Mouse (Mus musculus) myocyte (in vitro differentiated cells): ENCODE results near the gene Wsb1. TPM values are rescaled to one million over a fixed set of nuclear protein-coding genes. Genes with fewer than 3 reads are reported as not detected.

Experiments used
- H3K27me3 ChIP-seq: one replicate; pipeline ENCODE4 v1.6.1; 2011; ENCODE audit not compliant: control insufficient read depth, insufficient read depth, insufficient read length
- H3K36me3 ChIP-seq: one replicate; pipeline ENCODE4 v1.6.1; 2011; ENCODE audit not compliant: control insufficient read depth, insufficient read depth
- H3K4me2 ChIP-seq: one replicate; pipeline ENCODE4 v1.6.1; 2011; ENCODE audit warnings: low read depth, control low read depth
- H3K4me3 ChIP-seq: one replicate; pipeline ENCODE4 v1.5.1; 2011; ENCODE audit warnings: mild to moderate bottlenecking, control low read depth, moderate library complexity
- H3K79me2 ChIP-seq: one replicate; pipeline ENCODE4 v1.6.1; 2011; ENCODE audit not compliant: control insufficient read depth, insufficient read depth
- H3ac ChIP-seq: one replicate; pipeline ENCODE4 v1.6.1; 2011; ENCODE audit not compliant: control insufficient read depth, insufficient read length
- CEBPB ChIP-seq: IDR thresholded peaks from 2 replicates; pipeline ENCODE4 v1.6.1; 2011; ENCODE audit warnings: mild to moderate bottlenecking, moderate library complexity; ENCODE audit not compliant: poor library complexity, insufficient read depth, severe bottlenecking
- E2F4 ChIP-seq: IDR thresholded peaks from one replicate; pipeline ENCODE4 v1.6.1; 2011; ENCODE audit warnings: mild to moderate bottlenecking, control low read depth, moderate library complexity; ENCODE audit not compliant: insufficient read depth
- MAX ChIP-seq: IDR thresholded peaks from one replicate; pipeline ENCODE4 v1.6.1; 2011; ENCODE audit warnings: low read depth, mild to moderate bottlenecking, control low read depth
- MYOD1 ChIP-seq, 3 experiments: IDR thresholded peaks; one replicate each; pipeline ENCODE4 v1.6.1; 2011; ENCODE audit warnings: control low read depth in 2 of 3, low read depth in 2 of 3, mild to moderate bottlenecking in 2 of 3, moderate library complexity in 1 of 3; ENCODE audit not compliant: insufficient read length in 2 of 3, control insufficient read depth in 1 of 3
- MYOG ChIP-seq, 3 experiments: IDR thresholded peaks; one replicate each; pipeline ENCODE4 v1.6.1; 2011; ENCODE audit warnings: control low read depth in 2 of 3, low read depth in 2 of 3, mild to moderate bottlenecking in 2 of 3; ENCODE audit not compliant: insufficient read length in 2 of 3, control insufficient read depth in 1 of 3, insufficient read depth in 1 of 3
- POLR2A ChIP-seq: IDR thresholded peaks from one replicate; pipeline ENCODE4 v1.6.1; 2011; ENCODE audit warnings: low read depth, mild to moderate bottlenecking, control low read depth, moderate library complexity; ENCODE audit not compliant: insufficient read length
- POLR2AphosphoS2 ChIP-seq: IDR thresholded peaks from one replicate; pipeline ENCODE4 v1.6.1; 2011; ENCODE audit warnings: low read depth, control low read depth; ENCODE audit not compliant: insufficient read length
- REST ChIP-seq: IDR thresholded peaks from one replicate; pipeline ENCODE4 v1.6.1; 2011; ENCODE audit warnings: mild to moderate bottlenecking, control low read depth, moderate library complexity; ENCODE audit not compliant: insufficient read depth, insufficient read length
- SRF ChIP-seq: IDR thresholded peaks from one replicate; pipeline ENCODE4 v1.6.1; 2011; ENCODE audit warnings: low read depth; ENCODE audit not compliant: control insufficient read depth, insufficient read length
- TCF12 ChIP-seq: IDR thresholded peaks from one replicate; pipeline ENCODE4 v1.6.1; 2011; ENCODE audit warnings: mild to moderate bottlenecking, control low read depth; ENCODE audit not compliant: poor library complexity, insufficient read depth, severe bottlenecking
- TCF3 ChIP-seq: IDR thresholded peaks from one replicate; pipeline ENCODE4 v1.6.1; 2011; ENCODE audit warnings: low read depth, control low read depth; ENCODE audit not compliant: insufficient read length
- USF1 ChIP-seq: IDR thresholded peaks from one replicate; pipeline ENCODE4 v1.6.1; 2011; ENCODE audit warnings: low read depth, mild to moderate bottlenecking, control low read depth, moderate library complexity
- polyA plus RNA-seq: library from polyadenylated mRNA; unstranded; fragments of >200 nt; fragmentation: generic; extraction: Trizol; gene quantifications from one replicate; pipeline ENCODE4 v1.2.1, GENCODE M21; 2012; ENCODE audit warnings: missing spikeins

Gene Wsb1
- polyA plus RNA-seq, 1 experiment, result 35.1 TPM

DNA sequence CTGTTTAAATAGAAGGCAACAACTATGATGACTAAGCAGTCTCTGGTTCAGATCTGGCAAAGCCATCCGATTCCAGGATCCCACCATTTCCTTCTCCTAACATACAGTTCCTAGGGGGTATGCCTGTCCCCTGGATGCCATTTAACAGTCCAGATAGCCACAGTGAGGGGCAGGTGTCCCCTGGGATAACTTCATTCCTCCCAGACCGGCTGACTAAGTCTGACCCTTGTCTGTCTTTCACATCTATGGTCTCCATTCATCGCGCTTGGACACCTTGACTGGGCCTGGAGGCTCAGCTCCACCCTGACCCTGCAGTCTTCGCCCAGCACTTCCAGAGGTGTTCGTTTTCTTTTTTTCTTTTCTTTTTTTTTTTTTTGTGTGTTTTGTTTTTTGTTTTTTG lies 31.8 kb downstream of the Wsb1 start:
- H3K4me3 ChIP-seq, result no peak overlapping the region

DNA sequence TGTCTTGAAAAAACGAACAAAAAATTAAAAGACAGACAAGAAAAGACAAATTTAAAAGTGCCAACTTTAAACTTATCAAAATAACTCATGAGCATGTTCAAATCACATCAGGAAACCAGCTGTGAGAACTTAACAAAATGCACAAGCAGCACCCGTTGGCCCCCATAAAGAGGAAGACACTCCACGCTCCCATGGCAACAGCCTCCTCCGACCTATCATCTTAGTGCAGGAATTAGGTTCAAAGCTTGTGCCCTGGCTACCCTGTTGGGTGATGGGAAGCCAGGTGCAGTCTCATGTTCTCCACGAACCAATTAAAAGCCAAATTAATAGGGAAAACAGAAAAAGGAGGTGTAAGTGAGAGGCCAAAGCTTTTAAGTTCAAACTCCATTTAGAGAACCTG lies 32.8 kb downstream of the Wsb1 start:
- TF ChIP-seq POLR2AphosphoS2, result no peak
- H3K79me2 ChIP-seq, result no peaks in the 10 kb centered on the region

More for the DNA sequence above, 31.8 kb downstream of the Wsb1 start:
- H3K36me3 ChIP-seq, result no peaks in the 10 kb centered on the region
- H3K79me2 ChIP-seq, result no peaks in the 10 kb centered on the region
- H3K27me3 ChIP-seq, result no peaks in the 10 kb centered on the region
- no peak for TF ChIP-seq POLR2A
- no peak for TF ChIP-seq TCF3
- TF ChIP-seq TCF12, result no peak
- no peak for TF ChIP-seq POLR2AphosphoS2
- no peak for TF ChIP-seq SRF
- no peak for TF ChIP-seq CEBPB
- TF ChIP-seq USF1, result no peak
- TF ChIP-seq REST, result no peak
- TF ChIP-seq MYOG (IDR thresholded peaks at IDR 0.05; ENCODE audit: control insufficient read depth in 1 of 3, insufficient read depth in 1 of 3, insufficient read length in 2 of 3, low read depth in 2 of 3), result no peak
- TF ChIP-seq MAX, result no peak
- TF ChIP-seq E2F4, result no peak
- no peak for TF ChIP-seq MYOD1 (IDR thresholded peaks at IDR 0.05; ENCODE audit: control insufficient read depth in 1 of 3, insufficient read length in 2 of 3, low read depth in 2 of 3)
- H3ac ChIP-seq, result no peak overlapping the region
- no peak overlapping the region for H3K4me2 ChIP-seq

DNA sequence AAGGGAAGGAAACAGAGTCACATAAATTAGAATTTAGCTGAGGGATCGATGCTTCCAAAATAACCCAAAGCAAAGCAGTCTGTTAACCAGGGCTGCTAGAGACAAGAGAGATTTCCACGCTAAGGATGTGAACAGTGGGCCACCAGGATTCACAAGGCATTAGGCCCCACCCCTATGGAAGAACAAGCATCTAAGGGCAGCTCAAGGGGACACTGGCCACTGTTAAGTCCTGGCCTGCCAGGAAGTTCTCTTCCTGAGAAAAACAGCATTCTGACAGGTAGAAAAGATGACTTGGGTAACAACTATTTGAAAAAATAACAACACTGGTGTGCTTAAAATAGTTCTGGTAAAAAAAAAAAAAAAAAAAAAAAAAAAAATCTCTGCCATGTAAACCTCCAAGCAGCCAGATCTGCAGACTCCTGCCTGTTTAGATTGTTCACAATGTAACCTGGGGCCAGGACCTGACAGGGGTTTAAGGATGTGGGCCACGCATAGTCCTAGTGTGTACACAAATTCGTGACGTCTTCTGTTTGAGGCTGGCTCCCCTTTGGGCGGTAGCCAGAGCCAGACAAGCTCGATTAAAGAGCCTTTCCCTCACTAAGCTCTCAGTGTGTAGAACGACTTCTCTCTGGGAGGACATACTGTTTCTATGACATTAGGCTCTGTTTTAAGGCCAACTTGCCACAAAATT lies 35.4 kb downstream of the Wsb1 start:
- Histone ChIP-seq H3K36me3 (no peaks in the 10 kb centered on the region), H3K4me3 (no peak overlapping the region), H3K79me2 (no peaks in the 10 kb centered on the region), H3ac (no peak overlapping the region), H3K4me2 (no peak overlapping the region), H3K27me3 (no peaks in the 10 kb centered on the region)
- no peak for TF ChIP-seq CEBPB
- TF ChIP-seq MYOD1 (IDR thresholded peaks at IDR 0.05; ENCODE audit: control insufficient read depth in 1 of 3, insufficient read length in 2 of 3, low read depth in 2 of 3), result no peak
- no peak for TF ChIP-seq TCF3
- no peak for TF ChIP-seq USF1
- no peak for TF ChIP-seq SRF
- TF ChIP-seq POLR2A, result no peak
- TF ChIP-seq MYOG (IDR thresholded peaks at IDR 0.05; ENCODE audit: control insufficient read depth in 1 of 3, insufficient read depth in 1 of 3, insufficient read length in 2 of 3, low read depth in 2 of 3), result no peak
- no peak for TF ChIP-seq TCF12
- TF ChIP-seq MAX, result no peak
- no peak for TF ChIP-seq POLR2AphosphoS2
- no peak for TF ChIP-seq E2F4
- no peak for TF ChIP-seq REST

More for the DNA sequence above, 32.8 kb downstream of the Wsb1 start:
- Histone ChIP-seq H3K27me3 (no peaks in the 10 kb centered on the region), H3K36me3 (no peaks in the 10 kb centered on the region), H3ac (no peak overlapping the region), H3K4me3 (no peak overlapping the region), H3K4me2 (no peak overlapping the region)

DNA sequence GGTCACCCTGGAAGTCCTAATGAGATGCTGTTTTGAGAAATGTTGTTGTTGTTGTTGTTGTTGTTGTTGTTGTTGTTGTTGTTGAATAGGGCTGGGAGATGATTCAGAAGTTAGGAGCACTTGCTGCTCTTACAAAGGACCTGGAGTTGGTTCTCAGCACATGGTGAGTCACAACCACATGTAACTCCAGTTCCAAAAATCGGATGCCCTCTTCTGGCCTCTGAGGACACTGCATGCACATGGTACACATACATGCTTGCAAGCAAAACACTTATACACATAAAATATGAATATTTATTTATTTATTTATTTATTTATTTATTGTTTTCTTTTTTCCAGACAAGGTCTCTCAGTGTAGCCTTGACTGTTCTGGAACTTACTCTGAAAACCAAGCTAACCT lies 36.4 kb downstream of the Wsb1 start:
- Histone ChIP-seq H3K4me3 (no peak overlapping the region), H3K4me2 (no peak overlapping the region), H3K36me3 (no peaks in the 10 kb centered on the region), H3ac (no peak overlapping the region), H3K79me2 (no peaks in the 10 kb centered on the region), H3K27me3 (no peaks in the 10 kb centered on the region)
- TF ChIP-seq MYOD1 (IDR thresholded peaks at IDR 0.05; ENCODE audit: control insufficient read depth in 1 of 3, insufficient read length in 2 of 3, low read depth in 2 of 3) (no peak), POLR2A (no peak)

DNA sequence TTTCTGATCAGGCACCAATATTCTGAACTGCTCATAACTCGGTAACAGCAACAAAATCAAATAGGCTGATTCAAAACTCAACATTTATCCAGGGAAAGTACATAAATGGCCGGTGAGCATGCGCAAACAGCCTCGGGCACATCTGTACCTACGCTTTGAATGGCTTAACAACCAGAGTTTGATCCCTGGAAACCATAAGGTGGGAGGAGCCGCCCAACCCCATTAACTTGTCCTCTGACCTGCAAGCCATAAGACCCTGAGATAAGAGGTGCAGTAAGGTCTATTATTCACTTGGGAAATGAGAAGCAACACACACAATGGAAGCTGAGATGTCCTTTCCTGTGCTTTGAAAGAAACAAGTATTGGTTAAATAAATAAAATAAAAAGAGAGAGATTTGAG lies 37.3 kb downstream of the Wsb1 start:
- Histone ChIP-seq H3K4me2 (no peak overlapping the region), H3K4me3 (no peak overlapping the region), H3ac (no peak overlapping the region), H3K36me3 (no peaks in the 10 kb centered on the region), H3K79me2 (no peaks in the 10 kb centered on the region), H3K27me3 (no peaks in the 10 kb centered on the region)
- TF ChIP-seq CEBPB (no peak), SRF (no peak), TCF3 (no peak), MAX (no peak), POLR2AphosphoS2 (no peak), TCF12 (no peak), MYOG (IDR thresholded peaks at IDR 0.05; ENCODE audit: control insufficient read depth in 1 of 3, insufficient read depth in 1 of 3, insufficient read length in 2 of 3, low read depth in 2 of 3) (no peak), REST (no peak), E2F4 (no peak), MYOD1 (IDR thresholded peaks at IDR 0.05; ENCODE audit: control insufficient read depth in 1 of 3, insufficient read length in 2 of 3, low read depth in 2 of 3) (no peak), USF1 (no peak)
